Mouse (Mus musculus): ENCODE measurements at regions not wholly inside any gene's neighbourhood (a gene's known extent, or its start where the extent isn't known, plus 50 kb on each side); places are given as distances from the start of the nearest gene placed in this dataset.
A peak's percentile ranks its signal among the peaks of the same experiment; 100 is the strongest.

DNA sequence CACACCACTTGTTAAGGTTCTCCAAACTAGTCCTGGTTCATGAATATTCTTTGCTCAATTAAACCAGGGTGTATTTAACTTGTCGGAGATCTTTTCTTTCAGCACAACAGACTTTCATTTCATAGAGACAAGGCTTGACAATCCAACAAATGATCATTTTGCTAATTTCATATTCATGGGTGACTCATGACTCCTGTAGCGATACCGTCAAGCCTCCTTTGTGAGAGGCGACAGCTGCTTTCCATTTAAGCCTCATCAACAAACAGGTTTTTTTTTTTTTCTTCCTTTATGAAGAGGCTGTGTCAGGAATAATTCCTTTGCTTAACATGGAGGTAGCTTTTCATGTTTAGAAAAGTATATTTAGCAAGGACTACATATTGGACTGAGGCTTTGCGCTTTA is 214.3 kb upstream of the Chrm3 start:
- TF ChIP-seq CTCF (IDR thresholded peaks at IDR 0.05; ENCODE audit: borderline replicate concordance, insufficient read depth, low read depth, low read length) (no peak), POLR2A (IDR thresholded peaks at IDR 0.05; ENCODE audit: borderline replicate concordance, insufficient read depth, low read length) (no peak)
- H3K27ac ChIP-seq (ENCODE audit: insufficient read depth, low read length): no peak overlapping the region
- 57% methylated on average over 5 of the region's 5 CpGs for WGBS
- DNase-seq: no peak
- H3K4me3 ChIP-seq (replicated peaks; ENCODE audit: insufficient read depth, low read depth, low read length): no peak overlapping the region
- no peaks in the 10 kb centered on the region for H3K4me1 ChIP-seq (ENCODE audit: control insufficient read depth, insufficient read depth, low read length)
- H3K27me3 ChIP-seq (ENCODE audit: control insufficient read depth, insufficient read depth, low read length): no peaks in the 10 kb centered on the region

DNA sequence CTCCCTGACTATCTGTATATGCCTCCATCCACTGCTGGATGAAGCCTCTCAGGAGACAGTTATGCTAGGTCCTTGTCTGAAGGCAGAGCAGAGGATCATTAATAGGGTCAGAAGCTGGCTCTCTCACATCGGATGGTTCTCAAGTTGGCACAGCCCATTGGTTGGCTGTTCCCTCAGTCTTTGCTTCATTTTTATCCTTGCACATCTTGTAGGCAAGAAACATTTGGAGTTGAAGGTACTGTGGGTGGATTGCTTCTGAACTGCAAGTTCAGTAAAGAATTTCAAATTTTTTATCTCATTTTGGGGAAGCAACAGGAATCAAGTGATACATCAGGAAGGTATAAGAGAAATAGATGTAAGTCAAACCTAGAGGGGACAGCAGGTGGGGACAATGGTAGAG is 206.2 kb upstream of the Chrm3 start:
- no peak for DNase-seq
- 87% methylated on average over 1 of the region's 1 CpGs for WGBS

DNA sequence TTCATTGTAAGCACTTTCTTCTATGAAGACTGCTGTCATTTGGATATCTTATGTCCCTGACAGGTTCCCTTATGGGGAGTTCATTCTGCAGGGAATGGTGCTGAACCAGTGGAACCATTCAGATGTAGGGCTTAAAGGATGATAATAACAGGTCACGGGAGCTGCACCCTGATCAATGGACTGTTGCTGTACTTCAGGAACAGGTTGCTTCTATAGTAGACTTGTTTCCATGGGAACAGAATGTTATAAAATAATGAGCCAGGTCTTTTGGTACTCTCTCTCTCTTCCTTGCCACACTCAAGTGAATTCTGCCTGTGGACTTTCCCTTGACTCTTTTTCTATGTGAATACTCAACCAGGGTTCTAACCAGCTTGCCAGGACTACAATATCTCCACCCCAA is 196.9 kb upstream of the Chrm3 start:
- DNase-seq: no peak
- TF ChIP-seq POLR2A (IDR thresholded peaks at IDR 0.05; ENCODE audit: borderline replicate concordance, insufficient read depth, low read length) (no peak), CTCF (IDR thresholded peaks at IDR 0.05; ENCODE audit: borderline replicate concordance, insufficient read depth, low read depth, low read length) (no peak)
- Histone ChIP-seq H3K27me3 (ENCODE audit: control insufficient read depth, insufficient read depth, low read length) (no peaks in the 10 kb centered on the region), H3K4me3 (replicated peaks; ENCODE audit: insufficient read depth, low read depth, low read length) (no peak overlapping the region), H3K4me1 (ENCODE audit: control insufficient read depth, insufficient read depth, low read length) (no peaks in the 10 kb centered on the region), H3K27ac (ENCODE audit: insufficient read depth, low read length) (no peak overlapping the region)
- 90% methylated on average over 1 of the region's 1 CpGs for WGBS

More for the DNA sequence above, 206.2 kb upstream of the Chrm3 start:
- no peaks in the 10 kb centered on the region for H3K4me1 ChIP-seq (ENCODE audit: control insufficient read depth, insufficient read depth, low read length)
- H3K27ac ChIP-seq (ENCODE audit: insufficient read depth, low read length): no peak overlapping the region
- H3K27me3 ChIP-seq (ENCODE audit: control insufficient read depth, insufficient read depth, low read length): no peaks in the 10 kb centered on the region
- H3K4me3 ChIP-seq (replicated peaks; ENCODE audit: insufficient read depth, low read depth, low read length): no peak overlapping the region
- no peak for TF ChIP-seq CTCF (IDR thresholded peaks at IDR 0.05; ENCODE audit: borderline replicate concordance, insufficient read depth, low read depth, low read length)
- TF ChIP-seq POLR2A (IDR thresholded peaks at IDR 0.05; ENCODE audit: borderline replicate concordance, insufficient read depth, low read length): no peak

DNA sequence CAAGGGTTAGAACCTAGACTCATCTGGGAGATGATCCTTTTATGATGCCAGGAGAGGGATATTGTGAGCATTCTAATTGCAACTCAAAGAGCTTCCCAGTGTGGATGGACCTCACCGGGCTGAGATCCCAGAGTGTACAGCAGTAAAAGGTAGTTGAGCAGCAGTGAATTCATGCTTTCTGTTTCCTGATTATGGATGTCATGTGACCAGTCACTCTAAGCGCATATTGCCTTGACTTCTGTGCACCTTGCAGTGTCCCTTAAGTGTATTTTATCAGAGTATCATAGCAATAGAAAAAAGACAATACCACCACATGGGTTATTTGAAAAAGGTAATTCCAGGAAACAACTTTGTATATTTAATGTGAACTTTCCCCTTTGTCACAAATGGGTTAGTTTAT is 193.9 kb upstream of the Chrm3 start:
- no peaks in the 10 kb centered on the region for H3K4me1 ChIP-seq (ENCODE audit: control insufficient read depth, insufficient read depth, low read length)
- no peak overlapping the region for H3K27ac ChIP-seq (ENCODE audit: insufficient read depth, low read length)
- no peak overlapping the region for H3K4me3 ChIP-seq (replicated peaks; ENCODE audit: insufficient read depth, low read depth, low read length)
- TF ChIP-seq CTCF (IDR thresholded peaks at IDR 0.05; ENCODE audit: borderline replicate concordance, insufficient read depth, low read depth, low read length): no peak
- TF ChIP-seq POLR2A (IDR thresholded peaks at IDR 0.05; ENCODE audit: borderline replicate concordance, insufficient read depth, low read length): no peak
- 81% methylated on average over 2 of the region's 2 CpGs for WGBS
- H3K27me3 ChIP-seq (ENCODE audit: control insufficient read depth, insufficient read depth, low read length): no peaks in the 10 kb centered on the region
- DNase-seq: no peak

DNA sequence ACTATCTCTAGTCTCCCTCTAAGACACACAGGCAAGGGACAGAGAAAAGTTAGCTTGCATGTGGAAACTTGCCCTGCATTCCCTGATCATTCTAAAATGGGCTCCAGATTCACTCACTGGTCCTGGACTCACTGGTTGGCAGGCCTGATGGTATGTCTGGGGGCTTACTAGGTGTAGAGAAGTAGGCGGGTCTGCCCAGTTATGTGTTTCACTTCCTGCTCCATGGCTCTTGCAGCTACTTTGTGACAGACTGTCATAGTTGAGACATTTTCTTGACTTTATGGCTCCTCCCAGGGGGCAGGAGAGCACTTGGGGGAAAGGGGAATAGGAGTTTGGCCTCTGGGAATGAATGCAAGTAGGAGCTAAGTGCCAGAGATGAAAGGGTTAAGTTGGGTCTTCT is 182.1 kb upstream of the Chrm3 start:
- 97% methylated on average over 1 of the region's 1 CpGs for WGBS
- 0 out of 2 replicates have a peak, but pooled peaks cover 3% of the 10 kb centered on the region for H3K4me1 ChIP-seq (ENCODE audit: control insufficient read depth, insufficient read depth, low read length)
- no peak for DNase-seq
- H3K4me3 ChIP-seq (replicated peaks; ENCODE audit: insufficient read depth, low read depth, low read length): no peak overlapping the region
- no peaks in the 10 kb centered on the region for H3K27me3 ChIP-seq (ENCODE audit: control insufficient read depth, insufficient read depth, low read length)
- no peak for TF ChIP-seq CTCF (IDR thresholded peaks at IDR 0.05; ENCODE audit: borderline replicate concordance, insufficient read depth, low read depth, low read length)
- no peak overlapping the region for H3K27ac ChIP-seq (ENCODE audit: insufficient read depth, low read length)

DNA sequence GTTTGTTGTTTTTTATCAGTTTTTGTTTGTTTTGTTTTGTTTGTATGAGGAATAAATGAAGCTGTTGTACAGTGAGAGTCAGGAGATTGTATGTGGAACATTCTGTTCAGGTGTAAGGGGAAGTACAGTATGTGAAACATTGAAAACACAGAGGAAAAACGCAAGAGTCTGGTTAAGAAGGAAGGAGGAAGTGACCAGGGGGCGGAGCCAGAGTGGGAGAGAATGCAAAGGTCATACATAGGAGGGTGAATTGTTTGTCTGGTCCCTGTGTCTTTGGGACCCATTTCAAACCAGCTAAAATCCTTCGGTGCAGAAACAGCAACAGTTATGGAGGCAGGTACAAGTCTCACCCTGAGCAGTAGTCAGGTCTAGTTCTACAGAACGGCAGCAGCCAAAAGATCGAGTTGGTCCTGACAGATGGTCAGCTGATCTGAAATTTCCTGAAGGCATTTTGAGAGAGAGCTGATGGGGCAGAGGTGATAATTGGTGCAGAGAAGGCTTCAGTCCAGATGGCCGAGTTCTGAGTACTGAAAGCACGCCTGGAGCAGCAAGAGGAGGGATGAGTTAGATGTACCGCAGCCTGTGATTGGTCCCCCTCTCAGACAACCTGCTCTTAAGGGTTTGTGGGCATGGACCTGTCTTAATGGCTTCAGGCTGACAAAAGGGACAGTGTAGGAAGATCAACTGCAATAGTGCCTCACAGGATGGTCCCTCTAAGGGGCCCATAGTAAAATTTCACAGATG is 179.7 kb upstream of the Chrm3 start:
- H3K4me1 ChIP-seq (ENCODE audit: control insufficient read depth, insufficient read depth, low read length): 0 out of 2 replicates have a peak, but pooled peaks cover 3% of the 10 kb centered on the region
- 48% methylated on average over 8 of the region's 8 CpGs for WGBS
- H3K27ac ChIP-seq (ENCODE audit: insufficient read depth, low read length): no peak overlapping the region
- DNase-seq: peak; percentile 25 to 52
- TF ChIP-seq POLR2A (IDR thresholded peaks at IDR 0.05; ENCODE audit: borderline replicate concordance, insufficient read depth, low read length) (no peak), CTCF (IDR thresholded peaks at IDR 0.05; ENCODE audit: borderline replicate concordance, insufficient read depth, low read depth, low read length) (no peak)
- H3K4me3 ChIP-seq (replicated peaks; ENCODE audit: insufficient read depth, low read depth, low read length): no peak overlapping the region
- H3K27me3 ChIP-seq (ENCODE audit: control insufficient read depth, insufficient read depth, low read length): no peaks in the 10 kb centered on the region

DNA sequence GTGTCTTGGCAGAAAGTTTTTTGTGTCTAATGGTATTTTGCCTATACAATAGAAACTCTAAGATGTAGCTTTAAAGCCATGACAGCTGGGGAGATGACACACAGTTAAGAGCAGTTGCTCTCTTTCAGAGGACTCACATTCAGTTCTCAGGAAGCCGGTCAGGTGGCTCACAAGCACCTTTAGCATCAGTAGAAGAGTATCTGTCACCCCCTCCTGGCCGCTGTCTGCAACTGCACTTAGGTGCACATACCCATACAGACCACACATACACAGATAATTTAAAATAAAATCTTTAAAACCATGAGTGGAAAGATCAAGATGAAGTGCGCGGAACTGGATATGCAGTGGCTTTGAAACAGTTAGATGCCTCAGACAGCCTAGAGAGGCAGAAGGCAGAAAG is 178.3 kb upstream of the Chrm3 start:
- H3K4me3 ChIP-seq (replicated peaks; ENCODE audit: insufficient read depth, low read depth, low read length): no peak overlapping the region
- H3K4me1 ChIP-seq (ENCODE audit: control insufficient read depth, insufficient read depth, low read length): 0 out of 2 replicates have a peak, but pooled peaks cover 3% of the 10 kb centered on the region
- 82% methylated on average over 4 of the region's 4 CpGs for WGBS
- no peak for TF ChIP-seq CTCF (IDR thresholded peaks at IDR 0.05; ENCODE audit: borderline replicate concordance, insufficient read depth, low read depth, low read length)
- no peak for TF ChIP-seq POLR2A (IDR thresholded peaks at IDR 0.05; ENCODE audit: borderline replicate concordance, insufficient read depth, low read length)
- H3K27ac ChIP-seq (ENCODE audit: insufficient read depth, low read length): no peak overlapping the region
- no peaks in the 10 kb centered on the region for H3K27me3 ChIP-seq (ENCODE audit: control insufficient read depth, insufficient read depth, low read length)
- no peak for DNase-seq

DNA sequence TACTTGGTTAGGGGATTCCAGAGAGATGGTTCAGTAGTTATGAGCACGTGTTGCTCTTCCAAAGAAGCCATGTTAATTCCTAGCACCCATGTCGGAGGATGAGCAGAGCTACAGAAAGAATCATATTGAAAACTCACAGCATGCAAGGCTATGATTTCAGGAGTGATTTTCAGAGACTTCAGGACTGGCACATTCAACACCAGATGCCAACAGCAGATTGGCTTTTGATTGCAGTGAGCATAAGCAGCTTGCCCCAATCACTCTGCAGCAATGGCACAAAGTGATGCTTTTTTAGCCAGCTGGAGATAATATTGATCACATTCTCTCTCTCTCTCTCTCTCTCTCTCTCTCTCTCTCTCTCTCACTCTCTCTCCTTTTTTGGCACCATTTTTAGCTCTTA is 166.6 kb upstream of the Chrm3 start:
- no peak overlapping the region for H3K4me3 ChIP-seq (replicated peaks; ENCODE audit: insufficient read depth, low read depth, low read length)
- H3K27ac ChIP-seq (ENCODE audit: insufficient read depth, low read length): no peak overlapping the region
- no peaks in the 10 kb centered on the region for H3K27me3 ChIP-seq (ENCODE audit: control insufficient read depth, insufficient read depth, low read length)
- no peak for DNase-seq
- WGBS: 49% methylated on average over 2 of the region's 2 CpGs
- no peaks in the 10 kb centered on the region for H3K4me1 ChIP-seq (ENCODE audit: control insufficient read depth, insufficient read depth, low read length)
- no peak for TF ChIP-seq POLR2A (IDR thresholded peaks at IDR 0.05; ENCODE audit: borderline replicate concordance, insufficient read depth, low read length)
- no peak for TF ChIP-seq CTCF (IDR thresholded peaks at IDR 0.05; ENCODE audit: borderline replicate concordance, insufficient read depth, low read depth, low read length)

Measured in cerebellum, adult 2 months (tissue).